8 mouse cellular contexts compared by ENCODE assay signal in the genomic region with DNA sequence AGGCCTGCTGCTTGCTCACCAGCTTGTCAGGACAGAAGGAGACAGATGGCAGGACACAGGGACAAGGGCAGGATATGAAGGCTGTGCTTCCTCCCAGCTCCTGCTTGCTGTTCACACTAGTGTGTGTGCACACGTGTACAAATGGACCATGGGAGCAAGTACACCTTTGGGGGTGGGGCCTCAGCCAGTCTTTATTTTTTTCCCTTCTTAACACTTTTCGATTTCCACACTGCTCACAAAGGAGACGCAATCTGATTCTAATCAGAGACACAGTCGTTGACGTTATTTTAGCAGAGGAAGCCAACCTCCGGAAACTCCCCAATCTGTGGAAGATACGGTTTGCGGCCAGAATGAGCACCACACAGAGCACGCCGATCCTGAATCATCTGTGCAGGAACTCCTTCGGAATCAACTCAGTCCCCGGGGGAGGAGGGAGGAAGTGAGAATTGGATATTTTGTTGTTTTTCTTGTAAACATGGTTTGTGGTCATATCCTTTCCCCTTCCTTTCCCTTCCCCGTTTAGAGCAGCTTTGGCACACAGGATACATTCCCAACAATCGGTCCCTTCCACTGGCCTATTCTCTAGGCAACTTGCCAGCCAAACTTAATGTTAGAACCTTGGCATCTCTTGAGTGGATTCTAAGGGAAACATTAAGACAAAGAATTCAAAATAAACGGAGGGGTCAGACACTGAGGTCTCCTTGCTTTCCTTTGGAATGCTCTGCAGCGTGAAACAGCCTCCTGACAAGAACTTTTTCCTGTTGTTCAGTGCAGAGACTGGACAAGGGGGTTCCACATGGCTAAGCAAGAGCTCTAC. TPM values are rescaled to one million over a fixed set of nuclear protein-coding genes. Genes with fewer than 3 reads are reported as not detected.
A peak's percentile ranks its signal among the peaks of the same experiment; 100 is the strongest.
DNase-seq lines count a peak whose midpoint lies in the region; ATAC-seq and TF ChIP-seq lines count a peak whose summit lies in the region.

No protein-coding gene starts in this region.

- no peaks in the 10 kb centered on the region for H3K27me3 ChIP-seq in neural tube, embryonic 13.5 days
- no peaks in the 10 kb centered on the region for H3K27me3 ChIP-seq in embryonic facial prominence, embryonic 10.5 days (replicated peaks; ENCODE audit: low read depth, poor library complexity, severe bottlenecking)
- H3K27me3 ChIP-seq in heart, embryonic 16.5 days (ENCODE audit: control insufficient read depth, insufficient read depth, low read length), result no peaks in the 10 kb centered on the region
- H3K27me3 ChIP-seq in myocyte (ENCODE audit: control insufficient read depth, insufficient read depth, insufficient read length), result no peaks in the 10 kb centered on the region

- no peak overlapping the region for H3K9ac ChIP-seq in neural tube, embryonic 13.5 days
- H3K9ac ChIP-seq in heart, embryonic 16.5 days (ENCODE audit: low read length), result no peak overlapping the region

- H3K4me2 ChIP-seq in neural tube, embryonic 13.5 days, result no peak overlapping the region
- peak overlapping the region; percentile 2; the same call in 1 of the 2 replicates for H3K4me2 ChIP-seq in heart, embryonic 16.5 days (ENCODE audit: low read depth, low read length)
- H3K4me2 ChIP-seq in myocyte (ENCODE audit: low read depth), result peak overlapping the region; percentile 80

- DNase-seq in neural tube, embryonic 10.5 days (ENCODE audit: extremely low spot score, low spot score), result no peak
- no peak for DNase-seq in embryonic facial prominence, embryonic 10.5 days (ENCODE audit: low spot score)
- peak; percentile 60 to 78 for DNase-seq in kidney, postnatal 4 days
- DNase-seq in spleen, postnatal 14 days (ENCODE audit: low spot score in 2 of 2), result no peak
- no peak for DNase-seq in left cerebral cortex, adult 11 months (ENCODE audit: low spot score)

- peak overlapping the region; percentile 64 for H3K27ac ChIP-seq in neural tube, embryonic 13.5 days (replicated peaks)
- H3K27ac ChIP-seq in embryonic facial prominence, embryonic 10.5 days (replicated peaks), result peak overlapping the region; percentile 51
- H3K27ac ChIP-seq in heart, embryonic 16.5 days (ENCODE audit: low read length), result peak overlapping the region; percentile 89

- no peak overlapping the region for H3K4me3 ChIP-seq in neural tube, embryonic 13.5 days
- H3K4me3 ChIP-seq in embryonic facial prominence, embryonic 10.5 days, result no peak overlapping the region
- no peak overlapping the region for H3K4me3 ChIP-seq in heart, embryonic 16.5 days (ENCODE audit: low read length)
- H3K4me3 ChIP-seq in myocyte, result no peak overlapping the region

- 66% methylated on average over 16 of the region's 16 CpGs for WGBS in neural tube, embryonic 13.5 days
- 54% methylated on average over 16 of the region's 16 CpGs for WGBS in embryonic facial prominence, embryonic 10.5 days
- WGBS in heart, embryonic 16.5 days, result 45% methylated on average over 16 of the region's 16 CpGs

- H3K4me1 ChIP-seq in neural tube, embryonic 13.5 days (replicated peaks), result peaks cover 20% of the 10 kb centered on the region
- H3K4me1 ChIP-seq in embryonic facial prominence, embryonic 10.5 days, result peaks cover 51% of the 10 kb centered on the region
- H3K4me1 ChIP-seq in heart, embryonic 16.5 days (ENCODE audit: control insufficient read depth, insufficient read depth, low read length), result peaks cover 15% of the 10 kb centered on the region

- no peaks in the 10 kb centered on the region for H3K9me3 ChIP-seq in neural tube, embryonic 13.5 days
- H3K9me3 ChIP-seq in embryonic facial prominence, embryonic 10.5 days, result no peaks in the 10 kb centered on the region
- no peaks in the 10 kb centered on the region for H3K9me3 ChIP-seq in heart, embryonic 16.5 days (replicated peaks; ENCODE audit: control insufficient read depth, low read length)

- no peak overlapping the region for H3ac ChIP-seq in myocyte (ENCODE audit: control insufficient read depth, insufficient read length)

- no peak for TF ChIP-seq POLR2A in myocyte (IDR thresholded peaks at IDR 0.05; ENCODE audit: insufficient read length, low read depth)

- ATAC-seq in neural tube, embryonic 13.5 days (ENCODE audit: low read depth), result 0 out of 2 replicates have a peak, but pooled peaks have one; percentile 26
- peak; percentile 80 for ATAC-seq in heart, embryonic 16.5 days (replicated peaks; ENCODE audit: extremely low read depth, insufficient read depth, low FRiP score)

- no peaks in the 10 kb centered on the region for H3K79me2 ChIP-seq in myocyte (ENCODE audit: control insufficient read depth, insufficient read depth)

- H3K36me3 ChIP-seq in neural tube, embryonic 13.5 days, result no peaks in the 10 kb centered on the region
- no peaks in the 10 kb centered on the region for H3K36me3 ChIP-seq in embryonic facial prominence, embryonic 10.5 days (replicated peaks)
- no peaks in the 10 kb centered on the region for H3K36me3 ChIP-seq in heart, embryonic 16.5 days (ENCODE audit: control insufficient read depth, insufficient read depth)
- H3K36me3 ChIP-seq in myocyte (ENCODE audit: control insufficient read depth, insufficient read depth), result no peaks in the 10 kb centered on the region

TF ChIP-seq in myocyte, 11 proteins besides CTCF, POLR2A, EP300 and RAD21:
- no peak for TF ChIP-seq SRF (IDR thresholded peaks at IDR 0.05; ENCODE audit: control insufficient read depth, insufficient read length, low read depth)
- no peak for TF ChIP-seq MYOD1 (IDR thresholded peaks at IDR 0.05; ENCODE audit: control insufficient read depth in 1 of 3, insufficient read length in 2 of 3, low read depth in 2 of 3)
- TF ChIP-seq MAX (IDR thresholded peaks at IDR 0.05; ENCODE audit: low read depth), result no peak
- TF ChIP-seq TCF3 (IDR thresholded peaks at IDR 0.05; ENCODE audit: insufficient read length, low read depth), result no peak
- TF ChIP-seq MYOG (IDR thresholded peaks at IDR 0.05; ENCODE audit: control insufficient read depth in 1 of 3, insufficient read depth in 1 of 3, insufficient read length in 2 of 3, low read depth in 2 of 3), result no peak
- no peak for TF ChIP-seq USF1 (IDR thresholded peaks at IDR 0.05; ENCODE audit: low read depth)
- TF ChIP-seq POLR2AphosphoS2 (IDR thresholded peaks at IDR 0.05; ENCODE audit: insufficient read length, low read depth), result no peak
TF ChIP-seq in myocyte: peak in this region for 0.

RNA-seq across cellular contexts. Expression of a gene that starts 6.7 kb away (rescaled TPM):
- 0.48 and 0.71 TPM in 2 replicates for polyA plus RNA-seq in neural tube, embryonic 13.5 days (2015; fragmentation: Nextera tagmentation; extraction: Ambion mirVana)
- 0.43 and 0.56 TPM in 2 replicates for polyA plus RNA-seq in embryonic facial prominence, embryonic 10.5 days (2016; fragmentation: Nextera tagmentation; extraction: Ambion mirVana)
- 0.51 and 0.68 TPM in 2 replicates for polyA plus RNA-seq in heart, embryonic 16.5 days (2015; fragmentation: Nextera tagmentation; extraction: Ambion mirVana)
- polyA plus RNA-seq in myocyte (2012; fragmentation: generic; extraction: Trizol), result 0.16 TPM

Comparison
In these comparisons a context has a peak if more than half of its experiments do, and no peak if none do; other contexts are left out.
1. DNase-seq: peak in kidney, postnatal 4 days (2 of 2); none in neural tube, embryonic 10.5 days (single experiment), embryonic facial prominence, embryonic 10.5 days (single experiment), spleen, postnatal 14 days (0 of 2) and left cerebral cortex, adult 11 months (single experiment).
2. Peak in every context shown above with its lines, with median percentiles within 50 percentile points of each other: H3K27ac ChIP-seq.